Mouse (Mus musculus): ENCODE measurements around the gene Rnf32.

Gene Rnf32

DNA sequence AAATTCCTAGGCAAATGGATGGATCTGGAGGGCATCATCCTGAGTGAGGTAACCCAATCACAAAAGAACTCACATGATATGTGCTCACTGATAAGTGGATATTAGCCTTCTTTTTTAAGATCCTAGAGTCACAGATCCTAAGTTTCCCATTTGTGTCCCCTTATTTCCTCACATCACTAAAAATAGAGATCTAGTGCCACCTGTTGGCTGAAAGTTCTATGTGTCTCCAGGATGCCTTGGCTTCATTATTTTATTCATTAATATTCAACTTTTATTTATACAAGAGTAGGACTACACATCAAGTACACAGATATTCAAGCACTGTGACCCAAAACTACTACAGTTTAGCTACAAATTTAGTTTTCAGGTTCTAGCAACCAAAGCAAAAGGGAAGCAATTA is 79.0 kb downstream of the Rnf32 start:
- peak; percentile 13 to 15 for DNase-seq

Measured in kidney, adult 8-10 months (tissue).